Mouse (Mus musculus) thymus, adult 2 months (tissue): Measurements from ENCODE around the gene Aldh3b1. TPM values are rescaled to one million over a fixed set of nuclear protein-coding genes. Genes with fewer than 3 reads are reported as not detected.

Source experiments
- DNase-seq: peaks from one replicate; pipeline ENCODE4 v3.0.0; 2021
- H3K27ac ChIP-seq: fragments of 200-500 bp; 2 replicates; pipeline ENCODE4 v1.5.1; 2012; ENCODE audit warnings: low read length, control low read depth; ENCODE audit not compliant: control insufficient read depth, insufficient read depth
- H3K27me3 ChIP-seq: fragments of 200-500 bp; 2 replicates; pipeline ENCODE4 v1.6.1; 2012; ENCODE audit warnings: mild to moderate bottlenecking, low read length, moderate library complexity, mixed read lengths; ENCODE audit not compliant: control insufficient read depth, insufficient read depth
- H3K36me3 ChIP-seq: fragments of 200-500 bp; 2 replicates; pipeline ENCODE4 v1.6.1; 2012; ENCODE audit warnings: mild to moderate bottlenecking, low read length, moderate library complexity; ENCODE audit not compliant: control insufficient read depth, insufficient read depth
- H3K4me1 ChIP-seq: fragments of 200-500 bp; replicated peaks from 2 replicates; pipeline ENCODE4 v1.6.1; 2012; ENCODE audit warnings: low read length; ENCODE audit not compliant: control insufficient read depth, insufficient read depth
- H3K4me3 ChIP-seq: fragments of 200-500 bp; 2 replicates; pipeline ENCODE4 v1.5.1; 2012; ENCODE audit warnings: mild to moderate bottlenecking, low read length, control low read depth, moderate library complexity; ENCODE audit not compliant: control insufficient read depth, insufficient read depth
- CTCF ChIP-seq: fragments of 200-500 bp; IDR thresholded peaks from 2 replicates; pipeline ENCODE4 v1.5.1; 2012; ENCODE audit warnings: mild to moderate bottlenecking, control low read depth, low read length, moderate library complexity, borderline replicate concordance; ENCODE audit not compliant: control insufficient read depth, poor library complexity, insufficient read depth; ENCODE audit errors: extremely low read depth
- POLR2A ChIP-seq: fragments of 200-500 bp; IDR thresholded peaks from 2 replicates; pipeline ENCODE4 v1.6.1; 2012; ENCODE audit warnings: mild to moderate bottlenecking, low read length, control low read depth, moderate library complexity; ENCODE audit not compliant: control insufficient read depth, poor library complexity, insufficient read depth; ENCODE audit errors: extremely low read depth
- WGBS: fragments of 180-500 bp; shearing (Covaris S2); methylation state at CpG from one replicate; pipeline ENCODE4 v1.1.7; 2018; 5-methylcytosine and 5-hydroxymethylcytosine counted together
- polyA plus RNA-seq: library from polyadenylated mRNA; depleted of rRNA; stranded (reverse); fragments of >200 nt; gene quantifications from 2 replicates; pipeline ENCODE4 v1.2.3, GENCODE M21; 2012

The Aldh3b1 gene
- polyA plus RNA-seq, 1 experiment, result 11.7 TPM

- TF ChIP-seq POLR2A (no peak), CTCF (no peak)
- Histone ChIP-seq H3K4me3 (peak overlapping the region; percentile 18), H3K36me3 (peaks cover 6% of the 10 kb centered on the region; the same call in 1 of the 2 replicates), H3K4me1 (peaks cover 43% of the 10 kb centered on the region), H3K27ac (peak overlapping the region; percentile 5; the same call in 1 of the 2 replicates), H3K27me3 (no peaks in the 10 kb centered on the region)
- DNase-seq, result no peak
- 8% methylated on average over 6 of the region's 6 CpGs for WGBS
Observed at GRCm38 (mm10) chr19:3905261-3905969, 24.2 kb downstream of the Aldh3b1 start.

GRCm38 (mm10) chr19:3904363-3904675 lies 25.3 kb downstream of the Aldh3b1 start:
- DNase-seq, result no peak
- no peak overlapping the region for H3K27ac ChIP-seq
- TF ChIP-seq POLR2A, result no peak
- TF ChIP-seq CTCF, result no peak

GRCm38 (mm10) chr19:3903648-3904362 lies 25.8 kb downstream of the Aldh3b1 start:
- DNase-seq, result no peak
- peaks cover 6% of the 10 kb centered on the region; the same call in 1 of the 2 replicates for H3K36me3 ChIP-seq
- no peaks in the 10 kb centered on the region for H3K27me3 ChIP-seq
- TF ChIP-seq CTCF (no peak), POLR2A (no peak)
- H3K4me3 ChIP-seq, result no peak overlapping the region
- H3K4me1 ChIP-seq, result peaks cover 43% of the 10 kb centered on the region
- 89% methylated on average over 25 of the region's 25 CpGs for WGBS
- no peak overlapping the region for H3K27ac ChIP-seq

More at GRCm38 (mm10) chr19:3904363-3904675, 25.3 kb downstream of the Aldh3b1 start:
- WGBS, result 90% methylated on average over 10 of the region's 10 CpGs
- Histone ChIP-seq H3K27me3 (no peaks in the 10 kb centered on the region), H3K4me3 (no peak overlapping the region), H3K4me1 (peaks cover 43% of the 10 kb centered on the region), H3K36me3 (peaks cover 6% of the 10 kb centered on the region; the same call in 1 of the 2 replicates)

- peak; percentile 41 for DNase-seq
- H3K4me1 ChIP-seq, result peaks cover 43% of the 10 kb centered on the region
- 14% methylated on average over 12 of the region's 12 CpGs for WGBS
- H3K4me3 ChIP-seq, result no peak overlapping the region
- TF ChIP-seq POLR2A (no peak), CTCF (no peak)
- no peak overlapping the region for H3K27ac ChIP-seq
- H3K27me3 ChIP-seq, result no peaks in the 10 kb centered on the region
- 0 out of 2 replicates have a peak, but pooled peaks cover 6% of the 10 kb centered on the region for H3K36me3 ChIP-seq
Observed at GRCm38 (mm10) chr19:3902966-3903365, 26.6 kb downstream of the Aldh3b1 start.

- no peak overlapping the region for H3K27ac ChIP-seq
- TF ChIP-seq POLR2A, result no peak
- no peak for TF ChIP-seq CTCF
- no peak for DNase-seq
- H3K4me3 ChIP-seq, result no peak overlapping the region
- H3K4me1 ChIP-seq, result peaks cover 16% of the 10 kb centered on the region
- 98% methylated on average over 4 of the region's 4 CpGs for WGBS
- no peaks in the 10 kb centered on the region for H3K27me3 ChIP-seq
- peaks cover 24% of the 10 kb centered on the region for H3K36me3 ChIP-seq
Observed at GRCm38 (mm10) chr19:3899618-3900017, 30.0 kb downstream of the Aldh3b1 start.

- Histone ChIP-seq H3K4me3 (no peak overlapping the region), H3K36me3 (peaks cover 29% of the 10 kb centered on the region), H3K27ac (no peak overlapping the region), H3K4me1 (peaks cover 16% of the 10 kb centered on the region), H3K27me3 (no peaks in the 10 kb centered on the region)
- no peak for DNase-seq
- 93% methylated on average over 7 of the region's 7 CpGs for WGBS
- TF ChIP-seq CTCF, result no peak
- TF ChIP-seq POLR2A, result no peak
Observed at GRCm38 (mm10) chr19:3898952-3899351, 30.7 kb downstream of the Aldh3b1 start.
